Mouse (Mus musculus): ENCODE results near the gene Tmem231. TPM values are rescaled to one million over a fixed set of nuclear protein-coding genes. Genes with fewer than 3 reads are reported as not detected.
A peak's percentile ranks its signal among the peaks of the same experiment; 100 is the strongest.
"Not testable (repeated sequence)": the region's sequence is repeated elsewhere in the genome, so short reads cannot be mapped to it uniquely, and the experiment has no call there.

Gene Tmem231
- polyA plus RNA-seq, 1 experiment from 2014 or later: 1.9 TPM

DNA sequence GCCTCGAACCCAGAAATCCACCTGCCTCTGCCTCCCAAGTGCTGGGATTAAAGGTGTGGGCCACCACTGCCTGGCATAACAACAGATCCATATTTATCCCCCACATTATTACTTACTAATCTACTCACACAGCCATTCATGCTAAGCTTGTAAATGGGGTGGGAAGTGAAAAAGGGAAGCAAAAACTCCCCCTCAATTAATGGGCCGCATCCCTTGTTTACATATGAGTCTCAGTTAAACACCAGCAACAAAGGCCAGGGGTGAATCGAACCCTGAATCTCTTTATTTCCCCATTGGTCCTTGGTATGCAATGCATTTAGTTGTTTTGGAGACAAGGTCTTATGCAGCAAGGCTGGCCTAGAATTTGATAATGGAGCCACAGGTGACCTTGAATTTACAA lies 17.2 kb upstream of the Tmem231 start:
- Histone ChIP-seq H3K4me2 (no peak overlapping the region), H3K36me3 (replicated peaks) (peaks cover 81% of the 10 kb centered on the region), H3K27ac (replicated peaks) (no peak overlapping the region), H3K9me3 (replicated peaks) (no peaks in the 10 kb centered on the region), H3K4me3 (replicated peaks) (no peak overlapping the region), H3K27me3 (no peaks in the 10 kb centered on the region), H3K9ac (no peak overlapping the region), H3K4me1 (replicated peaks) (no peaks in the 10 kb centered on the region)
- no peak for ATAC-seq (ENCODE audit: insufficient read depth)
- 70% methylated on average over 3 of the region's 3 CpGs for WGBS (ENCODE audit: insufficient replicate concordance)

- Histone ChIP-seq H3K4me3 (replicated peaks) (no peak overlapping the region), H3K27me3 (no peaks in the 10 kb centered on the region), H3K4me2 (no peak overlapping the region), H3K9me3 (replicated peaks) (no peaks in the 10 kb centered on the region), H3K4me1 (replicated peaks) (no peaks in the 10 kb centered on the region), H3K36me3 (replicated peaks) (peaks cover 86% of the 10 kb centered on the region), H3K27ac (replicated peaks) (no peak overlapping the region), H3K9ac (no peak overlapping the region)
- no peak for ATAC-seq (ENCODE audit: insufficient read depth)
- WGBS (ENCODE audit: insufficient replicate concordance): 86% methylated on average over 8 of the region's 8 CpGs
These were observed 14.3 kb upstream of the Tmem231 start for GRCm38 (mm10) chr8:111947954-111948353.

- ATAC-seq (ENCODE audit: insufficient read depth): no peak
These were observed 13.5 kb upstream of the Tmem231 start for GRCm38 (mm10) chr8:111947144-111947543.

GRCm38 (mm10) chr8:111943544-111943943 lies 9.9 kb upstream of the Tmem231 start:
- H3K27me3 ChIP-seq: no peaks in the 10 kb centered on the region
- no peak overlapping the region for H3K4me3 ChIP-seq (replicated peaks)
- H3K4me2 ChIP-seq: no peak overlapping the region
- H3K9me3 ChIP-seq (replicated peaks): no peaks in the 10 kb centered on the region
- peaks cover 29% of the 10 kb centered on the region for H3K4me1 ChIP-seq (replicated peaks)
- H3K36me3 ChIP-seq (replicated peaks): peaks cover 62% of the 10 kb centered on the region
- WGBS (ENCODE audit: insufficient replicate concordance): 82% methylated on average over 2 of the region's 2 CpGs
- ATAC-seq (ENCODE audit: insufficient read depth): no peak
- no peak overlapping the region for H3K27ac ChIP-seq (replicated peaks)
- no peak overlapping the region for H3K9ac ChIP-seq

More at GRCm38 (mm10) chr8:111947144-111947543, 13.5 kb upstream of the Tmem231 start:
- H3K27ac ChIP-seq (replicated peaks): no peak overlapping the region
- WGBS (ENCODE audit: insufficient replicate concordance): 82% methylated on average over 2 of the region's 2 CpGs
- H3K9me3 ChIP-seq (replicated peaks): no peaks in the 10 kb centered on the region
- H3K4me3 ChIP-seq (replicated peaks): no peak overlapping the region
- peaks cover 2% of the 10 kb centered on the region for H3K4me1 ChIP-seq (replicated peaks)
- H3K9ac ChIP-seq: no peak overlapping the region
- H3K27me3 ChIP-seq: no peaks in the 10 kb centered on the region
- H3K4me2 ChIP-seq: no peak overlapping the region
- H3K36me3 ChIP-seq (replicated peaks): peaks cover 90% of the 10 kb centered on the region

GRCm38 (mm10) chr8:111941101-111941454 lies 7.4 kb upstream of the Tmem231 start:
- Histone ChIP-seq H3K4me2 (peak overlapping the region; percentile 93), H3K4me1 (replicated peaks) (peaks cover 31% of the 10 kb centered on the region), H3K9me3 (replicated peaks) (no peaks in the 10 kb centered on the region), H3K36me3 (replicated peaks) (peaks cover 39% of the 10 kb centered on the region), H3K27me3 (no peaks in the 10 kb centered on the region), H3K9ac (peak overlapping the region; percentile 93), H3K27ac (replicated peaks) (peak overlapping the region; percentile 93), H3K4me3 (replicated peaks) (peak overlapping the region; percentile 97)
- peak; percentile 12 for ATAC-seq (ENCODE audit: insufficient read depth)
- under 1% methylated on average over 23 of the region's 23 CpGs for WGBS (ENCODE audit: insufficient replicate concordance)

GRCm38 (mm10) chr8:111940171-111941100 lies 6.8 kb upstream of the Tmem231 start, which contains the start of gene Gabarapl2:
Gene Gabarapl2 (plus strand): TSS chr8:111940703.
- H3K9ac ChIP-seq: peak within 1 kb of the TSS; percentile 93

DNA sequence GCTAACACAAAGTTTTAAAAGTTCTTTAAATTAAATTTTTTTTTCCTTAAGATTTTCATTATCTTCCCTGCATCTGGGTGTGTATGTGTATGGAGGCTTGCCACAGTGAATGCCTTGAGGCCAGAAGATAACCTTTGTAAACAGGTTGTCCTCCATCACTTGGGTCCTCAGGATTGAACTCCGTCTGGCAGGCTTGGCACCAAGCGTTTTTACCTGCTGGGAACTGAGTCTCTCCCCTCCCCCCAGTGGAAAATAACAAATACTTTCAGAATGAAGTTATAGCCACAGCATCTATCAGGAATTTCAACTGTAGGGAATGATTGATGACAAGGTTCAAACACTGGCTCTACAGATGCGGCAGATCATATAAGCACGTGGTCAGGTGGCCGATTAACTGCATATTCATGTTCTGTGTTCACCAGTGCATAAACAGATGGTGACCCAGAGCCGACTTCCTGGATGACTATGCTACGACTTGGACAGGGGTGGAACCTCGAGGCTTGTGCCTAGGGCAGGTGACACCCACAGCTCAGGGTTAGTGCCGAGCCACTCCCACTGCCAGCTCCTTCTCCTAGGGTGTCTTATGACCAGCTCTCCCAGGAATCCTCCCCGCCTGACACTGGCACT lies 5.9 kb upstream of the Tmem231 start:
- ATAC-seq (ENCODE audit: insufficient read depth): peak; percentile 95
- WGBS (ENCODE audit: insufficient replicate concordance): 8% methylated on average over 10 of the region's 10 CpGs
- H3K9ac ChIP-seq: peak overlapping the region; percentile 93
- peaks cover 26% of the 10 kb centered on the region for H3K36me3 ChIP-seq (replicated peaks)
- H3K4me2 ChIP-seq: peak overlapping the region; percentile 93
- peak overlapping the region; percentile 97 for H3K4me3 ChIP-seq (replicated peaks)
- peak overlapping the region; percentile 93 for H3K27ac ChIP-seq (replicated peaks)
- H3K27me3 ChIP-seq: no peaks in the 10 kb centered on the region
- H3K4me1 ChIP-seq (replicated peaks): peaks cover 31% of the 10 kb centered on the region
- no peaks in the 10 kb centered on the region for H3K9me3 ChIP-seq (replicated peaks)

More at GRCm38 (mm10) chr8:111940171-111941100, 6.8 kb upstream of the Tmem231 start, which contains the start of gene Gabarapl2:
- no peaks in the 10 kb centered on the region for H3K27me3 ChIP-seq
- WGBS (ENCODE audit: insufficient replicate concordance): under 1% methylated on average over 65 of the region's 65 CpGs
- H3K4me3 ChIP-seq (replicated peaks): peak within 1 kb of the TSS; percentile 97
- H3K4me1 ChIP-seq (replicated peaks): peaks cover 31% of the 10 kb centered on the region
- H3K27ac ChIP-seq (replicated peaks): peak within 1 kb of the TSS; percentile 93
- ATAC-seq (ENCODE audit: insufficient read depth): peak; percentile 88
- H3K9me3 ChIP-seq (replicated peaks): no peaks in the 10 kb centered on the region
- H3K4me2 ChIP-seq: peak within 1 kb of the TSS; percentile 93
- peaks cover 32% of the 10 kb centered on the region for H3K36me3 ChIP-seq (replicated peaks)

DNA sequence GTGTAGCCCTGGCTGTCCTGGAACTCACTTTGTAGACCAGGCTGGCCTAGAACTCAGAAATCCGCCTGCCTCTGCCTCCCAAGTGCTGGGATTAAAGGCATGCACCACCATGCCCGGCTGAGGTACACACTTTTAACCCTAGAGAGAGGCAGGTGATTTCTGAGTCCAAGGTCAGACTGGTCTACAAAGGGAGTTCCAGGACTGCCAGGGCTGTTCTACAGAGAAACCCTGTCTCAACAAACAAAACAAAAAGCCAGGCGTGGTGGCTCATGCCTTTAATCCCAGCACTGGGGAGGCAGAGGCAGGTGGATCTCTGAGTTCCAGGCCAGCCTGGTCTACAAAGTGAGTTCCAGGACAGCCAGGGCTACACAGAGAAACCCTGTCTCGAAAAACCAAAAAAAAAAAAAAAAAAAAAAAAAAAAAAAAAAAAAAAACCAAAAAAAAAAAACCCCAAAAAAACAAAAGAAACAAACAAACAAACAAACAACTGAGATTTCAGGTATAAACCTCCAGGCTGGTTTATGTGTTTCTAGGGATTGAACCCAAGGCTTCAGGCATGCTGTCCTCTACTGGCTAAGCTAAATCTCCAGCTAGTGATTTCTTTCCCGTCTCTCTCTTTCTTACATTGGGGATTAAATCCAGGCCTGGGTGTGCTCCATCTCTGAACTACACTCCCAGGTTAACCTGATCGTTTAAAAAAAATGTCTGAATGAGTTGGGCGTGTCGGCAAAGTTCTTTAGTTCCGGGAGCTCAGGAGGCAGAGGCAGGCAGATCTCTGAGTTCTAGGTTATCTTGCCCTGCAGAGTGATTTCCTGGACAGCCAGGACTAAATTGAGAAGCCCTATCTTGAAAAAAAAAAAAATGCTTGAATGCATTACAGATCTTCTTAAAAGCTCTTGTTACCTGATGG lies 4.7 kb upstream of the Tmem231 start:
- ATAC-seq (ENCODE audit: insufficient read depth): not testable (repeated sequence)

GRCm38 (mm10) chr8:111937184-111937583 lies 3.5 kb upstream of the Tmem231 start:
- ATAC-seq (ENCODE audit: insufficient read depth): no peak
- WGBS (ENCODE audit: insufficient replicate concordance): 53% methylated on average over 3 of the region's 3 CpGs
- no peak overlapping the region for H3K27ac ChIP-seq (replicated peaks)
- H3K9ac ChIP-seq: no peak overlapping the region
- H3K27me3 ChIP-seq: 0 out of 2 replicates have a peak, but pooled peaks cover 8% of the 10 kb centered on the region
- H3K4me3 ChIP-seq (replicated peaks): no peak overlapping the region
- no peaks in the 10 kb centered on the region for H3K9me3 ChIP-seq (replicated peaks)
- no peak overlapping the region for H3K4me2 ChIP-seq
- peaks cover 50% of the 10 kb centered on the region for H3K4me1 ChIP-seq (replicated peaks)
- H3K36me3 ChIP-seq (replicated peaks): peaks cover 2% of the 10 kb centered on the region

More for the DNA sequence above, 4.7 kb upstream of the Tmem231 start:
- WGBS (ENCODE audit: insufficient replicate concordance): 68% methylated on average over 9 of the region's 9 CpGs
- Histone ChIP-seq H3K4me1 (replicated peaks) (peaks cover 40% of the 10 kb centered on the region), H3K27ac (replicated peaks) (peak overlapping the region; percentile 93; the same call in 1 of the 2 replicates), H3K36me3 (replicated peaks) (peaks cover 13% of the 10 kb centered on the region)
- H3K9me3 ChIP-seq (replicated peaks); H3K4me3 ChIP-seq (replicated peaks); H3K4me2 ChIP-seq; H3K9ac ChIP-seq; H3K27me3 ChIP-seq: not testable (repeated sequence)

- Histone ChIP-seq H3K36me3 (replicated peaks) (no peaks in the 10 kb centered on the region), H3K4me2 (peak overlapping the region; percentile 93; the same call in 1 of the 2 replicates), H3K4me3 (replicated peaks) (0 out of 2 replicates have a peak overlapping the region, but pooled peaks have one; percentile 74), H3K9ac (peak overlapping the region; percentile 38; the same call in 1 of the 2 replicates), H3K4me1 (replicated peaks) (peaks cover 59% of the 10 kb centered on the region), H3K27ac (replicated peaks) (peak overlapping the region; percentile 61), H3K9me3 (replicated peaks) (no peaks in the 10 kb centered on the region), H3K27me3 (0 out of 2 replicates have a peak, but pooled peaks cover 8% of the 10 kb centered on the region)
- WGBS (ENCODE audit: insufficient replicate concordance): 75% methylated on average over 2 of the region's 2 CpGs
- no peak for ATAC-seq (ENCODE audit: insufficient read depth)
These were observed 520 bp upstream of the Tmem231 start for GRCm38 (mm10) chr8:111934201-111934600.
